Mouse (Mus musculus) embryonic facial prominence, embryonic 15.5 days (tissue): ENCODE data around the gene Vmn1r220. TPM values are rescaled to one million over a fixed set of nuclear protein-coding genes. Genes with fewer than 3 reads are reported as not detected.
"Not testable (repeated sequence)": the region's sequence is repeated elsewhere in the genome, so short reads cannot be mapped to it uniquely, and the experiment has no call there.

Source experiments
- ATAC-seq: fragments of 200-750 bp; cut with Nextera tagmentation; 2 replicates; pipeline ENCODE4 v1.8.0; 2017; ENCODE audit warnings: low read depth, moderate TSS enrichment; ENCODE audit not compliant: insufficient number of reproducible peaks, low FRiP score, low TSS enrichment
- H3K27ac ChIP-seq: fragments of 300-500 bp; sonication (generic); replicated peaks from 2 replicates; pipeline ENCODE4 v1.5.1; 2015; ENCODE audit warnings: mild to moderate bottlenecking, inconsistent platforms
- H3K27me3 ChIP-seq: fragments of 300-500 bp; sonication (generic); 2 replicates; pipeline ENCODE4 v1.6.1; 2015; ENCODE audit warnings: inconsistent platforms
- H3K36me3 ChIP-seq: fragments of 300-500 bp; sonication (generic); 2 replicates; pipeline ENCODE4 v1.6.1; 2015; ENCODE audit warnings: mild to moderate bottlenecking, inconsistent platforms
- H3K4me1 ChIP-seq: fragments of 300-500 bp; sonication (generic); 2 replicates; pipeline ENCODE4 v1.6.1; 2015; ENCODE audit warnings: inconsistent platforms
- H3K4me2 ChIP-seq: fragments of 300-500 bp; sonication (generic); replicated peaks from 2 replicates; pipeline ENCODE4 v1.6.1; 2015; ENCODE audit warnings: mild to moderate bottlenecking, inconsistent platforms
- H3K4me3 ChIP-seq: fragments of 300-500 bp; sonication (generic); replicated peaks from 2 replicates; pipeline ENCODE4 v1.5.1; 2015; ENCODE audit warnings: mild to moderate bottlenecking, inconsistent platforms
- H3K9ac ChIP-seq: fragments of 300-500 bp; sonication (generic); 2 replicates; pipeline ENCODE4 v1.6.1; 2015; ENCODE audit warnings: inconsistent platforms
- H3K9me3 ChIP-seq: fragments of 300-500 bp; sonication (generic); replicated peaks from 2 replicates; pipeline ENCODE4 v1.6.1; 2016; ENCODE audit warnings: inconsistent platforms
- WGBS: fragments of 180-500 bp; shearing (Covaris S2); methylation state at CpG from one replicate; pipeline ENCODE4 v1.1.7; 2015; 5-methylcytosine and 5-hydroxymethylcytosine counted together
- polyA plus RNA-seq: library from polyadenylated mRNA; unstranded; fragments of >200 nt; fragmentation: Nextera tagmentation; extraction: Ambion mirVana; gene quantifications from 2 replicates; pipeline ENCODE4 v1.2.1, GENCODE M21; 2015

The Vmn1r220 gene
- 0.18 TPM in 1 of 2 replicates, not detected in the other for polyA plus RNA-seq

GRCm38 (mm10) chr13:23187875-23188274 lies at the start of gene Vmn1r220:
TSS of gene Vmn1r220 (minus strand) at chr13:23187975.
- H3K27ac ChIP-seq, result no peak within 1 kb of the TSS
- no peak within 1 kb of the TSS for H3K4me2 ChIP-seq
- ATAC-seq, result no peak
- no peak within 1 kb of the TSS for H3K9ac ChIP-seq
- H3K4me3 ChIP-seq, result no peak within 1 kb of the TSS
- no peaks in the 10 kb centered on the region for H3K27me3 ChIP-seq
- no peaks in the 10 kb centered on the region for H3K36me3 ChIP-seq
- H3K4me1 ChIP-seq, result no peaks in the 10 kb centered on the region
- H3K9me3 ChIP-seq, result no peaks in the 10 kb centered on the region
- 85% methylated on average over 2 of the region's 2 CpGs for WGBS

- H3K4me2 ChIP-seq, ATAC-seq, H3K27me3 ChIP-seq, H3K9ac ChIP-seq, H3K4me1 ChIP-seq, H3K27ac ChIP-seq, H3K36me3 ChIP-seq, H3K4me3 ChIP-seq, H3K9me3 ChIP-seq: not testable (repeated sequence)
These were observed 48.1 kb upstream of the Vmn1r220 start, which contains the start of gene Vmn1r222 for GRCm38 (mm10) chr13:23235847-23236246. TSS of gene Vmn1r222 (minus strand) at chr13:23235947.

GRCm38 (mm10) chr13:23213827-23214226 lies 26.1 kb upstream of the Vmn1r220 start, which contains the start of gene Vmn1r221:
TSS of gene Vmn1r221 (plus strand) at chr13:23214127.
- not testable (repeated sequence) for H3K9me3 ChIP-seq, H3K4me2 ChIP-seq, H3K27me3 ChIP-seq, H3K4me3 ChIP-seq, ATAC-seq, H3K4me1 ChIP-seq, H3K27ac ChIP-seq, H3K36me3 ChIP-seq, H3K9ac ChIP-seq
- 72% methylated on average over 2 of the region's 2 CpGs for WGBS

- not testable (repeated sequence) for H3K4me1 ChIP-seq, H3K36me3 ChIP-seq, H3K9ac ChIP-seq, H3K9me3 ChIP-seq, H3K4me3 ChIP-seq, H3K4me2 ChIP-seq, H3K27ac ChIP-seq, ATAC-seq, H3K27me3 ChIP-seq
- WGBS, result 62% methylated on average over 1 of the region's 1 CpGs
These were observed 16.1 kb upstream of the Vmn1r220 start for GRCm38 (mm10) chr13:23203885-23204284.

- not testable (repeated sequence) for ATAC-seq, H3K9ac ChIP-seq
These were observed 21.3 kb downstream of the Vmn1r220 start for GRCm38 (mm10) chr13:23166471-23166870.

GRCm38 (mm10) chr13:23159012-23159411 lies 28.8 kb downstream of the Vmn1r220 start, which contains the start of gene Vmn1r219:
TSS of gene Vmn1r219 (plus strand) at chr13:23159312.
- Histone ChIP-seq H3K4me2 (no peak within 1 kb of the TSS), H3K27ac (no peak within 1 kb of the TSS), H3K4me3 (no peak within 1 kb of the TSS), H3K36me3 (no peaks in the 10 kb centered on the region), H3K4me1 (no peaks in the 10 kb centered on the region), H3K27me3 (no peaks in the 10 kb centered on the region), H3K9me3 (no peaks in the 10 kb centered on the region), H3K9ac (no peak within 1 kb of the TSS)
- no peak for ATAC-seq
- 77% methylated on average over 4 of the region's 4 CpGs for WGBS

More at GRCm38 (mm10) chr13:23166471-23166870, 21.3 kb downstream of the Vmn1r220 start:
- not testable (repeated sequence) for H3K27ac ChIP-seq, H3K36me3 ChIP-seq, H3K4me1 ChIP-seq, H3K9me3 ChIP-seq, H3K4me2 ChIP-seq, H3K27me3 ChIP-seq, H3K4me3 ChIP-seq
- 76% methylated on average over 4 of the region's 4 CpGs for WGBS

- no peak for ATAC-seq
- 59% methylated on average over 3 of the region's 3 CpGs for WGBS
These were observed 29.9 kb downstream of the Vmn1r220 start for GRCm38 (mm10) chr13:23157848-23158247.

GRCm38 (mm10) chr13:23138880-23139279 lies 48.9 kb downstream of the Vmn1r220 start:
- no peaks in the 10 kb centered on the region for H3K27me3 ChIP-seq
- H3K36me3 ChIP-seq, result no peaks in the 10 kb centered on the region
- H3K9me3 ChIP-seq, result no peaks in the 10 kb centered on the region
- H3K4me3 ChIP-seq, result no peak overlapping the region
- no peak overlapping the region for H3K9ac ChIP-seq
- H3K27ac ChIP-seq, result no peak overlapping the region
- H3K4me1 ChIP-seq, result no peaks in the 10 kb centered on the region
- no peak for ATAC-seq
- no peak overlapping the region for H3K4me2 ChIP-seq
- 74% methylated on average over 2 of the region's 2 CpGs for WGBS

More at GRCm38 (mm10) chr13:23157848-23158247, 29.9 kb downstream of the Vmn1r220 start:
- no peaks in the 10 kb centered on the region for H3K9me3 ChIP-seq
- H3K9ac ChIP-seq, result no peak overlapping the region
- no peaks in the 10 kb centered on the region for H3K4me1 ChIP-seq
- no peaks in the 10 kb centered on the region for H3K36me3 ChIP-seq
- no peak overlapping the region for H3K4me3 ChIP-seq
- H3K4me2 ChIP-seq, result no peak overlapping the region
- no peak overlapping the region for H3K27ac ChIP-seq
- H3K27me3 ChIP-seq, result no peaks in the 10 kb centered on the region

GRCm38 (mm10) chr13:23133501-23133900 lies 54.3 kb downstream of the Vmn1r220 start:
- Histone ChIP-seq H3K9ac (no peak overlapping the region), H3K4me3 (no peak overlapping the region), H3K27ac (no peak overlapping the region), H3K4me1 (no peaks in the 10 kb centered on the region), H3K4me2 (no peak overlapping the region), H3K27me3 (no peaks in the 10 kb centered on the region), H3K36me3 (no peaks in the 10 kb centered on the region), H3K9me3 (no peaks in the 10 kb centered on the region)
- ATAC-seq, result no peak
- 65% methylated on average over 1 of the region's 1 CpGs for WGBS

- Histone ChIP-seq H3K9me3 (no peaks in the 10 kb centered on the region), H3K9ac (no peak within 1 kb of the TSS), H3K27me3 (no peaks in the 10 kb centered on the region), H3K4me2 (no peak within 1 kb of the TSS), H3K27ac (no peak within 1 kb of the TSS), H3K4me1 (no peaks in the 10 kb centered on the region), H3K36me3 (no peaks in the 10 kb centered on the region), H3K4me3 (no peak within 1 kb of the TSS)
- no peak for ATAC-seq
- 62% methylated on average over 3 of the region's 3 CpGs for WGBS
These were observed 54.7 kb downstream of the Vmn1r220 start, which contains the start of gene Vmn1r218 for GRCm38 (mm10) chr13:23133099-23133498. TSS of gene Vmn1r218 (plus strand) at chr13:23133155.
